Mouse (Mus musculus) limb, embryonic 13.5 days (tissue): ENCODE results near the gene Wnt10b. TPM values are rescaled to one million over a fixed set of nuclear protein-coding genes. Genes with fewer than 3 reads are reported as not detected.

Experiments used
- ATAC-seq: fragments of 200-750 bp; cut with Nextera tagmentation; 2 replicates; pipeline ENCODE4 v1.8.0; 2017; ENCODE audit warnings: low read depth, moderate number of reproducible peaks, moderate TSS enrichment; ENCODE audit not compliant: low FRiP score
- H3K27ac ChIP-seq: fragments of 300-500 bp; sonication (generic); 2 replicates; pipeline ENCODE4 v1.5.1; 2015; ENCODE audit warnings: inconsistent platforms, mild to moderate bottlenecking, moderate library complexity
- H3K27me3 ChIP-seq: fragments of 300-500 bp; sonication (generic); 2 replicates; pipeline ENCODE4 v1.6.1; 2015; ENCODE audit warnings: mild to moderate bottlenecking, inconsistent platforms
- H3K36me3 ChIP-seq: fragments of 300-500 bp; sonication (generic); 2 replicates; pipeline ENCODE4 v1.6.1; 2015; ENCODE audit warnings: inconsistent platforms, mild to moderate bottlenecking, moderate library complexity
- H3K4me1 ChIP-seq: fragments of 300-500 bp; sonication (generic); 2 replicates; pipeline ENCODE4 v1.6.1; 2015; ENCODE audit warnings: inconsistent platforms
- H3K4me2 ChIP-seq: fragments of 300-500 bp; sonication (generic); replicated peaks from 2 replicates; pipeline ENCODE4 v1.6.1; 2015; ENCODE audit warnings: inconsistent platforms, mild to moderate bottlenecking, moderate library complexity
- H3K4me3 ChIP-seq: fragments of 300-500 bp; sonication (generic); 2 replicates; pipeline ENCODE4 v1.5.1; 2015; ENCODE audit warnings: moderate library complexity, mild to moderate bottlenecking, inconsistent platforms
- H3K9ac ChIP-seq: fragments of 300-500 bp; sonication (generic); 2 replicates; pipeline ENCODE4 v1.6.1; 2015; ENCODE audit warnings: mild to moderate bottlenecking, inconsistent platforms
- H3K9me3 ChIP-seq: fragments of 300-500 bp; sonication (generic); 2 replicates; pipeline ENCODE4 v1.6.1; 2016; ENCODE audit warnings: inconsistent platforms
- WGBS: fragments of 180-500 bp; shearing (Covaris S2); methylation state at CpG from one replicate; pipeline ENCODE4 v1.1.7; 2015; 5-methylcytosine and 5-hydroxymethylcytosine counted together
- polyA plus RNA-seq: library from polyadenylated mRNA; unstranded; fragments of >200 nt; fragmentation: Nextera tagmentation; extraction: Ambion mirVana; gene quantifications from 2 replicates; pipeline ENCODE4 v1.2.1, GENCODE M21; 2015

Wnt10b gene
- polyA plus RNA-seq, 1 experiment from 2014 or later: 2.4 TPM

- Histone ChIP-seq H3K4me2 (peak overlapping the region; percentile 60), H3K9ac (0 out of 2 replicates have a peak overlapping the region, but pooled peaks have one; percentile 53)
- WGBS: under 1% methylated on average over 75 of the region's 75 CpGs
Observed at GRCm38 (mm10) chr15:98792233-98793020, 14.5 kb upstream of the Wnt10b start.

GRCm38 (mm10) chr15:98791771-98792170 lies 13.8 kb upstream of the Wnt10b start:
- ATAC-seq: no peak
- no peak overlapping the region for H3K9ac ChIP-seq
- H3K27ac ChIP-seq: no peak overlapping the region
- peaks cover 100% of the 10 kb centered on the region for H3K27me3 ChIP-seq
- H3K4me3 ChIP-seq: peak overlapping the region; percentile 40
- H3K4me2 ChIP-seq: no peak overlapping the region
- H3K4me1 ChIP-seq: peaks cover 33% of the 10 kb centered on the region
- no peaks in the 10 kb centered on the region for H3K9me3 ChIP-seq
- no peaks in the 10 kb centered on the region for H3K36me3 ChIP-seq
- 2% methylated on average over 23 of the region's 23 CpGs for WGBS

More at GRCm38 (mm10) chr15:98792233-98793020, 14.5 kb upstream of the Wnt10b start:
- H3K27me3 ChIP-seq: peaks cover 100% of the 10 kb centered on the region
- peaks cover 37% of the 10 kb centered on the region for H3K4me1 ChIP-seq
- H3K27ac ChIP-seq: no peak overlapping the region
- ATAC-seq: no peak
- no peaks in the 10 kb centered on the region for H3K9me3 ChIP-seq
- H3K4me3 ChIP-seq: peak overlapping the region; percentile 40
- H3K36me3 ChIP-seq: no peaks in the 10 kb centered on the region

GRCm38 (mm10) chr15:98791221-98791620 lies 13.3 kb upstream of the Wnt10b start:
- Histone ChIP-seq H3K4me3 (peak overlapping the region; percentile 40), H3K36me3 (no peaks in the 10 kb centered on the region), H3K9me3 (no peaks in the 10 kb centered on the region), H3K9ac (0 out of 2 replicates have a peak overlapping the region, but pooled peaks have one; percentile 39), H3K4me2 (peak overlapping the region; percentile 49), H3K4me1 (peaks cover 33% of the 10 kb centered on the region), H3K27ac (no peak overlapping the region), H3K27me3 (peaks cover 100% of the 10 kb centered on the region)
- WGBS: 1% methylated on average over 12 of the region's 12 CpGs
- ATAC-seq: no peak

DNA sequence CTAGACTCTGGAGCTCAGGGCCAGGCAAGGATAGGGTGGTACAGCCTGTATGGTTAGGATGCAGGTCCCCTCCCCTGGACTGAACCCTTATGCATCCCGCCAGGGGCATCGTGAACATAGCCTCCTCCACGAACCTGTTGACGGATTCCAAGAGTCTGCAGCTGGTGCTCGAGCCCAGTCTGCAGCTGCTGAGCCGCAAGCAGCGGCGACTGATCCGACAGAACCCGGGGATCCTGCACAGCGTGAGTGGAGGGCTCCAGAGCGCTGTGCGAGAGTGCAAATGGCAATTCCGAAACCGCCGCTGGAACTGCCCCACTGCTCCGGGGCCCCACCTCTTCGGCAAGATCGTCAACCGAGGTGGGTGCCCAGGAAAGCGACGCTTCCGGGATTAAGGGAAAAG lies 12.8 kb upstream of the Wnt10b start:
- Histone ChIP-seq H3K27ac (no peak overlapping the region), H3K36me3 (no peaks in the 10 kb centered on the region), H3K4me3 (peak overlapping the region; percentile 40), H3K4me1 (peaks cover 33% of the 10 kb centered on the region), H3K9me3 (peaks cover 2% of the 10 kb centered on the region; the same call in 1 of the 2 replicates), H3K9ac (peak overlapping the region; percentile 39), H3K27me3 (peaks cover 98% of the 10 kb centered on the region), H3K4me2 (peak overlapping the region; percentile 49)
- under 1% methylated on average over 23 of the region's 23 CpGs for WGBS
- ATAC-seq: no peak

GRCm38 (mm10) chr15:98789661-98790535 lies 11.9 kb upstream of the Wnt10b start, which contains the start of gene Wnt1:
Gene Wnt1, plus strand, starts transcription at chr15:98789857.
- no peak for ATAC-seq
- Histone ChIP-seq H3K36me3 (no peaks in the 10 kb centered on the region), H3K4me3 (peak within 1 kb of the TSS; percentile 40), H3K9ac (peak within 1 kb of the TSS; percentile 39), H3K27ac (no peak within 1 kb of the TSS), H3K27me3 (peaks cover 98% of the 10 kb centered on the region), H3K4me2 (peak within 1 kb of the TSS; percentile 49), H3K4me1 (peaks cover 33% of the 10 kb centered on the region), H3K9me3 (peaks cover 5% of the 10 kb centered on the region; the same call in 1 of the 2 replicates)
- 4% methylated on average over 51 of the region's 51 CpGs for WGBS

DNA sequence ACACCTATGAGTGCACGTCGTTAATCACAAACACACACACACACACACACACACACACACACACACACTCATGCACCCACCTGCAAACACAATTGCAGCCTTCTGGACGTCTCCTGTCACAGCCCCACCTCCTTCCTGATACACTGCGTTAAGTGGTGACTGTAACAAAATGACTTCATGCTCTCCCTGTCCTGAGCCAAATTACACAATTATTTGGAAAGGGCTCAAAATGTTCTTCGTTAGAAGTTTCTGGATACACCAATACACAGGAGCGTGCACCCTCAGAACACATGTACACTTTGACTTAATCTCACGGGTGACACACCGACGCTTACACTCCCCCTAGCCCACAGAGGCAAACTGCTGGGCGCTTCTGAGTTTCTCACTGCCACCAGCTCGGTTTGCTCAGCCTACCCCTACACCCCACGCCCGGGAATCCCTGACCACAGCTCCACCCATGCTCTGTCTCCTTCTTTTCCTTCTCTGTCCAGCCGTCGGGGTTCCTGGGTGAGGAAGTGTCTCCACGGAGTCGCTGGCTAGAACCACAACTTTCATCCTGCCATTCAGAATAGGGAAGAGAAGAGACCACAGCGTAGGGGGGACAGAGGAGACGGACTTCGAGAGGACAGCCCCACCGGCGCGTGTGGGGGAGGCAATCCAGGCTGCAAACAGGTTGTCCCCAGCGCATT lies 11.2 kb upstream of the Wnt10b start:
- ATAC-seq: no peak
- Histone ChIP-seq H3K27me3 (peaks cover 95% of the 10 kb centered on the region), H3K4me3 (peak overlapping the region; percentile 21), H3K9ac (no peak overlapping the region; the same call in 1 of the 2 replicates), H3K4me1 (peaks cover 33% of the 10 kb centered on the region), H3K9me3 (peaks cover 5% of the 10 kb centered on the region; the same call in 1 of the 2 replicates), H3K36me3 (no peaks in the 10 kb centered on the region), H3K27ac (no peak overlapping the region), H3K4me2 (peak overlapping the region; percentile 39)
- WGBS: 12% methylated on average over 24 of the region's 24 CpGs

DNA sequence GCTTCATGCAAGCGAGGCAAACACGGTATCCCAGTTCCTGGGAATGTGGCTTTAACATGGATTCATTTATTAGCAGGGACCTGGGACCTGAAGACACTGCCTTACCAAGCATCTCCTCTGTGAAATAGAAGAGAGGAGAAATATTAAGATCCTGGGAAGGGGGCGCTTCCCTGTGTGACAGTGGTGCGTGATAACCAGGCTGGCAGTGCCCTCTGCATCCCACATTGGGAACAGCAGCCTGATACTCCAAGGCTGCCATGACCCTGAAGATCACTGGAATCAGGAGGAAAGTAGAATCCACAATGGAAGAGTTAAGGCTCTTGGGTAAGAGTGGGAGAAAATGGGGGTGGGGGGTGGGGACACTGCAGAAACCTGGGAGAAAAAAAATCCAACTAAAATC lies 10.0 kb upstream of the Wnt10b start:
- no peak overlapping the region for H3K4me2 ChIP-seq
- no peaks in the 10 kb centered on the region for H3K36me3 ChIP-seq
- H3K4me3 ChIP-seq: no peak overlapping the region
- H3K4me1 ChIP-seq: peaks cover 28% of the 10 kb centered on the region
- H3K27me3 ChIP-seq: peaks cover 91% of the 10 kb centered on the region
- no peak overlapping the region for H3K9ac ChIP-seq
- peaks cover 5% of the 10 kb centered on the region; the same call in 1 of the 2 replicates for H3K9me3 ChIP-seq
- no peak for ATAC-seq
- 25% methylated on average over 4 of the region's 4 CpGs for WGBS
- H3K27ac ChIP-seq: no peak overlapping the region

- H3K4me2 ChIP-seq: no peak overlapping the region
- H3K4me3 ChIP-seq: no peak overlapping the region
- H3K27ac ChIP-seq: no peak overlapping the region
- H3K27me3 ChIP-seq: peaks cover 89% of the 10 kb centered on the region
- no peak overlapping the region for H3K9ac ChIP-seq
- WGBS: 34% methylated on average over 7 of the region's 7 CpGs
- no peak for ATAC-seq
- peaks cover 5% of the 10 kb centered on the region; the same call in 1 of the 2 replicates for H3K9me3 ChIP-seq
- H3K36me3 ChIP-seq: no peaks in the 10 kb centered on the region
- peaks cover 10% of the 10 kb centered on the region for H3K4me1 ChIP-seq
Observed at GRCm38 (mm10) chr15:98785744-98786143, 7.8 kb upstream of the Wnt10b start.

- H3K9ac ChIP-seq: no peak overlapping the region
- no peak for ATAC-seq
- H3K27me3 ChIP-seq: peaks cover 89% of the 10 kb centered on the region
- H3K4me2 ChIP-seq: no peak overlapping the region
- H3K36me3 ChIP-seq: no peaks in the 10 kb centered on the region
- peaks cover 33% of the 10 kb centered on the region for H3K4me1 ChIP-seq
- WGBS: 28% methylated on average over 6 of the region's 6 CpGs
- H3K27ac ChIP-seq: no peak overlapping the region
- H3K9me3 ChIP-seq: peaks cover 5% of the 10 kb centered on the region; the same call in 1 of the 2 replicates
- no peak overlapping the region for H3K4me3 ChIP-seq
Observed at GRCm38 (mm10) chr15:98781166-98781565, 3.2 kb upstream of the Wnt10b start.

GRCm38 (mm10) chr15:98780573-98780972 lies 2.6 kb upstream of the Wnt10b start:
- Histone ChIP-seq H3K36me3 (no peaks in the 10 kb centered on the region), H3K9me3 (peaks cover 2% of the 10 kb centered on the region; the same call in 1 of the 2 replicates), H3K27me3 (peaks cover 90% of the 10 kb centered on the region), H3K4me2 (no peak overlapping the region), H3K27ac (no peak overlapping the region), H3K4me3 (peak overlapping the region; percentile 2; the same call in 1 of the 2 replicates), H3K4me1 (peaks cover 38% of the 10 kb centered on the region), H3K9ac (no peak overlapping the region)
- ATAC-seq: peak; percentile 55; the same call in 1 of the 2 replicates
- 5% methylated on average over 13 of the region's 13 CpGs for WGBS

GRCm38 (mm10) chr15:98780075-98780474 lies 2.1 kb upstream of the Wnt10b start:
- H3K27me3 ChIP-seq: peaks cover 90% of the 10 kb centered on the region
- H3K36me3 ChIP-seq: no peaks in the 10 kb centered on the region
- no peak overlapping the region for H3K4me2 ChIP-seq
- no peak for ATAC-seq
- no peaks in the 10 kb centered on the region for H3K9me3 ChIP-seq
- H3K4me3 ChIP-seq: 0 out of 2 replicates have a peak overlapping the region, but pooled peaks have one; percentile 2
- H3K27ac ChIP-seq: no peak overlapping the region
- WGBS: 1% methylated on average over 8 of the region's 8 CpGs
- H3K9ac ChIP-seq: no peak overlapping the region
- H3K4me1 ChIP-seq: peaks cover 43% of the 10 kb centered on the region
